Mouse (Mus musculus) cortical plate, adult 2 months (tissue): Measurements from ENCODE around the gene Vdr. TPM values are rescaled to one million over a fixed set of nuclear protein-coding genes. Genes with fewer than 3 reads are reported as not detected.

Source experiments
- H3K27ac ChIP-seq: fragments of 200-500 bp; 2 replicates; pipeline ENCODE4 v1.5.1; 2012; ENCODE audit warnings: low read length, control low read depth, inconsistent platforms; ENCODE audit not compliant: insufficient read depth
- H3K4me1 ChIP-seq: fragments of 200-500 bp; 2 replicates; pipeline ENCODE4 v1.6.1; 2011; ENCODE audit warnings: low read length; ENCODE audit not compliant: control insufficient read depth, insufficient read depth
- H3K4me3 ChIP-seq: fragments of 200-500 bp; 2 replicates; pipeline ENCODE4 v1.5.1; 2011; ENCODE audit warnings: mild to moderate bottlenecking, low read length, control low read depth; ENCODE audit not compliant: insufficient read depth
- CTCF ChIP-seq: fragments of 200-500 bp; IDR thresholded peaks from 2 replicates; pipeline ENCODE4 v1.5.1; 2011; ENCODE audit warnings: mild to moderate bottlenecking, control low read depth, low read length; ENCODE audit not compliant: insufficient read depth; ENCODE audit errors: extremely low read depth
- POLR2A ChIP-seq: fragments of 200-500 bp; IDR thresholded peaks from 2 replicates; pipeline ENCODE4 v1.6.1; 2011; ENCODE audit warnings: mild to moderate bottlenecking, low read length, control low read depth; ENCODE audit not compliant: insufficient read depth; ENCODE audit errors: extremely low read depth
- polyA plus RNA-seq: library from polyadenylated mRNA; depleted of rRNA; stranded (reverse); fragments of >200 nt; gene quantifications from 2 replicates; pipeline ENCODE4 v1.2.3, GENCODE M21; 2012; rRNA removed

Gene Vdr
- 0.17 and 0.25 TPM in 2 replicates for polyA plus RNA-seq

- TF ChIP-seq CTCF: no peak
- TF ChIP-seq POLR2A: no peak
- Histone ChIP-seq H3K27ac (no peak within 1 kb of the TSS), H3K4me3 (no peak within 1 kb of the TSS), H3K4me1 (peaks cover 3% of the 10 kb centered on the region; the same call in 1 of the 2 replicates)
These were observed at the start of gene Vdr for GRCm38 (mm10) chr15:97910530-97910929. Vdr (minus strand) TSS chr15:97910630.

DNA sequence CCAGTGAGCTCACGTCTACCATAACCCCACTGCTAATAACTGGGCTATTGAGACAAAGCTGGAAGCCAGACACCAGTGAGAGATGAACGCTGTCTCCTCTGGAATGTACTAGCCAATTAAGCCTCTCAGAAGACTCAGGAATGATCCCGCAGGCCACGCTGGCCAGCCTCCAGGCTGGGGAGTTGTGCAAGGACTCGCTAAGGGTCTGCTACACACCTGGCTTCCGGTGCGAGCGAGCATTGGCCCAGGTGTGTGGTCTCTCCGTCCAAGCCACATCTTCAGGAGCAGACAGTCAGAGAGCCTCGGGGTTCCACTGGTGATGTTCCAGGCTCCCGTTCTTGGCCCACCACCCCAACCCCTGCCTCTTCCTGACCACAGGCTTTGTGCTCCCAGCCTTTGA, 46.0 kb upstream of the Vdr start:
- Histone ChIP-seq H3K4me3 (no peak overlapping the region), H3K4me1 (0 out of 2 replicates have a peak, but pooled peaks cover 2% of the 10 kb centered on the region), H3K27ac (no peak overlapping the region)
- TF ChIP-seq CTCF (no peak), POLR2A (no peak)

DNA sequence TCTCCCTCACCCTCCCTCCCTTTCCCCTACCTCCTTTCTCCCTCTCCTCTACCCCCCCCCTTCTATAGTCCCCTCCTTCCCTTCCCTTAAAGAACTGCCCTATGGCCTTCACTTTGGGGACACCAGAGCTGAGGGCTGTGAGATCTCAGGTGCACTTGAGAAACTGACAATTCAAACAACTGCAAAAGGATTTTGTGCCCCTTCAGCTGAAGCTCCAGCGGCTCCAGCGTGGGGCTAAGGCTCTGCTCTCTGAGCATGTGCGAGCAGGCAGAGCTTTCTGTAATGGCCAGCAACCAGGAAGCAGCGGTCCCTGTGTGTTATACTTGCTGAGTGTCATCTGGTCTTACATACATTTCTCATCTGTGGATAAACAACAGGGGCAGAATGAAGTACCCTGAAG, 45.3 kb upstream of the Vdr start:
- Histone ChIP-seq H3K4me3 (no peak overlapping the region), H3K4me1 (0 out of 2 replicates have a peak, but pooled peaks cover 2% of the 10 kb centered on the region), H3K27ac (no peak overlapping the region)
- TF ChIP-seq CTCF (no peak), POLR2A (no peak)

DNA sequence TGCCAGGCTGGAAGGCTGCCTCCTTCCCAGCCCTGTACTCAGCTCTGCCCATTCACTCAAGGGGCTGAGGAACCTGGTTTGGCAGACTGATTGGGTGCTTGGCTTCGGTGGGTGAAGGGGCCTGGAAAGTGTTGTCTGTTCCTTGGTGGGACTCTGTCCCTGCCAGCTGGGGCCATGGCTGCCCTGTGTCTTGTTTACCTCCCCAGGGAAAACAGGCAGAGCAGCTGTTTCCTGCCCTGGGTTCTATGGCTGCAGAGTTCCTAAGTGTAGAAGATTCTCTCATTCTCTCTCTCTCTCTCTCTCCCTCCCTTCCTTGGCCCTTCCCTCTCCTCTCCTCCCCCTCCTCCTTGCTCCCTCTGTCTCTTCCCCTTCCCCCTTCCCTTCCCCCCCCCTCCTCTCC, 44.9 kb upstream of the Vdr start:
- Histone ChIP-seq H3K4me3 (no peak overlapping the region), H3K27ac (no peak overlapping the region), H3K4me1 (0 out of 2 replicates have a peak, but pooled peaks cover 2% of the 10 kb centered on the region)
- TF ChIP-seq POLR2A (no peak), CTCF (no peak)

GRCm38 (mm10) chr15:97954671-97955070, 44.2 kb upstream of the Vdr start:
- Histone ChIP-seq H3K4me3 (no peak overlapping the region), H3K27ac (no peak overlapping the region), H3K4me1 (0 out of 2 replicates have a peak, but pooled peaks cover 3% of the 10 kb centered on the region)
- no peak for TF ChIP-seq POLR2A
- no peak for TF ChIP-seq CTCF

GRCm38 (mm10) chr15:97952889-97953189, 42.4 kb upstream of the Vdr start:
- no peak overlapping the region for H3K27ac ChIP-seq
- TF ChIP-seq POLR2A: no peak
- H3K4me1 ChIP-seq: 0 out of 2 replicates have a peak, but pooled peaks cover 3% of the 10 kb centered on the region
- H3K4me3 ChIP-seq: no peak overlapping the region

DNA sequence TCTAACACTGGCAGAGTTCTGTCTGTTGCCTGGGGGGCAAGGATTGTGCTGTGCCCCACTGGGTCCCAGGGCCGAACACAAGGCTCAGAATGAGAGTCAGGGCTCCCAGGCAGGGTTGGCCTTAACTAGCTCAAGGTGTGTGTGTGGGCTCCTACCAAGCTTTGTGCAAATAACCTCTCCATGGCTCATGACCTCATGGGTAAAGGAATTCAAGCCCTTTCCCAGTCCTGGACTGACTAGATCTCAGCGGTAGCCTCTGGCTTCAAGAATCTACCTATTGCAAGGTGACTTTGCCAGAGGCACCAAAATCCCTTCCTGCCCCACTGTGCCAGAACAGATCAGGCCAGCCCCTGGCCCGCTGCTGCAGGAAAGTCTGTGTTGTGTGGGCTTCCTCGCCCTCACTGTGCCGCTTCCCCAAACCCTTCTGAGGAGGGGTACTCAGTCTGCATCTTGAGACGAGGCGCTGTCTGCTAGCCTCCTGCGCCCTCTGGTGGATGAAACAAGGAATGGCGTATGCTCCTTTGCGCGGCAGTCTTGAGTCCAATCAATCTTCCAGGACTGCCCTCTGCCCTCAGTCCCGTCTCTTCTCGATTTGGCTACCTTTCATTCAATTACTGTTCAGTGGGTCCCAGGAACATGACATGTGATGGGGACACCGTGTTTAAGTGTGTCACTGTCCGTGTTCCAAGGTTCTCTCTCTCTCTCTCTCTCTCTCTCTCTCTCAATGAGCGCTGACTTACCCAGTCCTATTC, 41.9 kb upstream of the Vdr start:
- H3K27ac ChIP-seq: no peak overlapping the region
- H3K4me3 ChIP-seq: no peak overlapping the region
- 0 out of 2 replicates have a peak, but pooled peaks cover 3% of the 10 kb centered on the region for H3K4me1 ChIP-seq
- TF ChIP-seq POLR2A: no peak
- peak; percentile 90 for TF ChIP-seq CTCF

DNA sequence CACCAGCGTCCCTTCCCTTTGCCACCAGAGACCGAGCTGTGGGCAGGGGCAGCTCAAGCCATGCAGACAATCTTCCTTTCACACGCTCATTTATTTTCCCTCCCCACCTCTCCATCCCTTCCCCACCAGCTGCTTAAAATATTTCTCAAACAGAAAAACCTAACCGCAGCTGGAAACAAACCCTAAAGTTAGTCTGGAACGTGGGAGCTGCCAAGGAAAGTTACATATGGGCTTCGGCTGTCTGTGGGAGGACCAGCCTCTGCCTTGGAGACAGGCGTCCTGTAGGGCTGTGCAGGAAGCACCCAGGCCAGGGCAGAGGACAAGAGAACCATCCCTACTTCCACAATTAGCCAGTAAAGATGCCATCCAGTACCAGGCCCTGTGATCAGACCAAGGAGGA, 39.8 kb upstream of the Vdr start:
- Histone ChIP-seq H3K27ac (no peak overlapping the region), H3K4me3 (no peak overlapping the region), H3K4me1 (0 out of 2 replicates have a peak, but pooled peaks cover 3% of the 10 kb centered on the region)
- TF ChIP-seq CTCF: no peak
- TF ChIP-seq POLR2A: no peak

GRCm38 (mm10) chr15:97949706-97950105, 39.3 kb upstream of the Vdr start:
- no peak overlapping the region for H3K27ac ChIP-seq
- no peak overlapping the region for H3K4me3 ChIP-seq
- H3K4me1 ChIP-seq: 0 out of 2 replicates have a peak, but pooled peaks cover 3% of the 10 kb centered on the region
- TF ChIP-seq POLR2A: no peak
- TF ChIP-seq CTCF: no peak

DNA sequence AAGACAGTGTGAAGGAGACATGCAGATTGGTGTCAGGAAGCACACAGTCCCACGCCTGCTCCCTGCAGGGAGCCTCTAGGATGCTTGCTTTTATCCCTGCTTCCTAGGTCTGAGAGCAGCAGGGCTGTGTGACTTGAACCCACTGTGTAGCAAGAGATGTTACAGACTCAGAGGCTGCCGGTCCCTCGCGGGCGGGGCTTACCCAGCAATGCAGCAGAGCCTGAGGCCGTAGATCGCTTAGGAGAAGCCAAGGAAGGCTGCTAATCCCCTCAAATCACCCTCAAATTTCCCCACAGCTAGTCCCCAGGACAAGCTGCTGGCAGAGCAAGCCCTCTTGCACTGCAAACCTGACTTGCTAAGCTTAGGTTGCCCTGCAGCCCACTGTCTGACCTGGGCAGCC, 38.3 kb upstream of the Vdr start:
- Histone ChIP-seq H3K4me1 (0 out of 2 replicates have a peak, but pooled peaks cover 3% of the 10 kb centered on the region), H3K27ac (no peak overlapping the region), H3K4me3 (no peak overlapping the region)
- no peak for TF ChIP-seq CTCF
- no peak for TF ChIP-seq POLR2A
